Mouse (Mus musculus) liver, postnatal 0 days (tissue): ENCODE measurements around the gene Rspo3. TPM values are rescaled to one million over a fixed set of nuclear protein-coding genes. Genes with fewer than 3 reads are reported as not detected.

Experiments used
- ATAC-seq: fragments of 200-750 bp; cut with Nextera tagmentation; 2 replicates; pipeline ENCODE4 v1.8.0; 2017; ENCODE audit warnings: mild to moderate bottlenecking, moderate library complexity
- DNase-seq: peaks from one replicate; pipeline ENCODE4 v3.0.0-alpha.2; 2016
- H3K27ac ChIP-seq: fragments of 300-500 bp; sonication (generic); 2 replicates; pipeline ENCODE4 v1.5.1; 2014; ENCODE audit warnings: antibody characterized with exemption, moderate library complexity, mild to moderate bottlenecking, low read depth
- H3K27me3 ChIP-seq: fragments of 300-500 bp; sonication (generic); 2 replicates; pipeline ENCODE4 v1.6.1; 2014; ENCODE audit warnings: low read length, control low read depth, mixed read lengths; ENCODE audit not compliant: insufficient read depth
- H3K36me3 ChIP-seq: fragments of 300-500 bp; sonication (generic); replicated peaks from 2 replicates; pipeline ENCODE4 v1.6.1; 2014; ENCODE audit warnings: mild to moderate bottlenecking, control low read depth, low read length, moderate library complexity, mixed read lengths; ENCODE audit not compliant: insufficient read depth
- H3K4me1 ChIP-seq: fragments of 300-500 bp; sonication (generic); 2 replicates; pipeline ENCODE4 v1.6.1; 2014; ENCODE audit warnings: antibody characterized with exemption, mild to moderate bottlenecking, control low read depth; ENCODE audit not compliant: insufficient read depth
- H3K4me2 ChIP-seq: fragments of 300-500 bp; sonication (generic); 2 replicates; pipeline ENCODE4 v1.6.1; 2014; ENCODE audit warnings: low read depth, mild to moderate bottlenecking, low read length, moderate library complexity, mixed read lengths
- H3K4me3 ChIP-seq: fragments of 300-500 bp; sonication (generic); 2 replicates; pipeline ENCODE4 v1.5.1; 2014; ENCODE audit warnings: low read depth, low read length
- H3K9ac ChIP-seq: fragments of 300-500 bp; sonication (generic); replicated peaks from 2 replicates; pipeline ENCODE4 v1.6.1; 2014; ENCODE audit warnings: mild to moderate bottlenecking, moderate library complexity
- H3K9me3 ChIP-seq: fragments of 300-500 bp; sonication (generic); 2 replicates; pipeline ENCODE4 v1.6.1; 2016; ENCODE audit warnings: mild to moderate bottlenecking, control low read depth, low read length, mixed read lengths
- CTCF ChIP-seq: sonication (generic); IDR thresholded peaks from 2 replicates; pipeline ENCODE4 v1.5.1; 2016; ENCODE audit warnings: antibody characterized with exemption, low read depth
- EP300 ChIP-seq: IDR thresholded peaks from 2 replicates; pipeline ENCODE4 v1.6.1; 2016; ENCODE audit warnings: antibody characterized with exemption, low read depth, mild to moderate bottlenecking
- WGBS: fragments of 180-500 bp; shearing (Covaris S2); extraction: QIAGEN DNeasy Blood & Tissue Kit; methylation state at CpG from one replicate; pipeline ENCODE4 v1.1.7; 2014; ENCODE audit not compliant: insufficient replicate concordance; 5-methylcytosine and 5-hydroxymethylcytosine counted together
- polyA plus RNA-seq: library from polyadenylated mRNA; unstranded; fragments of >200 nt; fragmentation: Nextera tagmentation; extraction: Ambion mirVana; gene quantifications from 2 replicates; pipeline ENCODE4 v1.2.1, GENCODE M21; 2015

Gene Rspo3
- polyA plus RNA-seq, 1 experiment from 2014 or later: 4.7 TPM

- TF ChIP-seq EP300 (no peak), CTCF (0 out of 2 replicates have a peak, but pooled peaks have one; percentile 4)
- Histone ChIP-seq H3K9ac (no peak overlapping the region), H3K4me3 (no peak overlapping the region), H3K27me3 (no peaks in the 10 kb centered on the region), H3K9me3 (no peaks in the 10 kb centered on the region), H3K4me1 (no peaks in the 10 kb centered on the region), H3K36me3 (no peaks in the 10 kb centered on the region), H3K27ac (no peak overlapping the region), H3K4me2 (no peak overlapping the region)
- WGBS: 63% methylated on average over 2 of the region's 2 CpGs
- no peak for ATAC-seq
- no peak for DNase-seq
Measured at GRCm38 (mm10) chr10:29459632-29460031, 76.0 kb downstream of the Rspo3 start.

GRCm38 (mm10) chr10:29445076-29445475, 90.6 kb downstream of the Rspo3 start:
- TF ChIP-seq EP300: no peak
- TF ChIP-seq CTCF: no peak
- Histone ChIP-seq H3K9ac (no peak overlapping the region), H3K36me3 (no peaks in the 10 kb centered on the region), H3K9me3 (no peaks in the 10 kb centered on the region), H3K27ac (no peak overlapping the region), H3K27me3 (no peaks in the 10 kb centered on the region), H3K4me2 (no peak overlapping the region), H3K4me3 (no peak overlapping the region), H3K4me1 (no peaks in the 10 kb centered on the region)
- DNase-seq (no peak), ATAC-seq (no peak)
- 54% methylated on average over 3 of the region's 3 CpGs for WGBS

DNA sequence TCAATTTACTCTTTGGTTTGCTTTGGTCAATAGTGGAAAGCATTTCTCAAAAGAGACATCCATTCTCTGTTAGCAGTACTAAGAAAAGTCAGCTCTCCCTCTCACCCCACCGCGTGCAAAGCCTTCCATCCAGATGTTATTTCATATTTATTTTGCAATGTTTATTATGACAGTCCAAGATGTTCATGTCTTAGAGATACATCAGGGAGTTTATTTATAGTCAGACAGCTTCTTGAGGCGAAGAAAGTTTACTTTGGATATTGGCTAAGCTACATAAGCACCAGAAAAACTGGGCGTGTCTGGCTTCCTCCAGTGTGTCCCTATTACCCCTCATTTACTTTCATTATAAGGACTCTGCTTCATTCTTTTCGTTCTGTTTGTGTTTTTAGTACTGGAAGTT, 94.4 kb downstream of the Rspo3 start:
- no peaks in the 10 kb centered on the region for H3K27me3 ChIP-seq
- DNase-seq (no peak), ATAC-seq (no peak)
- H3K4me3 ChIP-seq: no peak overlapping the region
- H3K36me3 ChIP-seq: no peaks in the 10 kb centered on the region
- no peaks in the 10 kb centered on the region for H3K9me3 ChIP-seq
- no peak overlapping the region for H3K9ac ChIP-seq
- no peaks in the 10 kb centered on the region for H3K4me1 ChIP-seq
- 67% methylated on average over 5 of the region's 5 CpGs for WGBS
- no peak for TF ChIP-seq CTCF
- no peak for TF ChIP-seq EP300
- no peak overlapping the region for H3K27ac ChIP-seq
- H3K4me2 ChIP-seq: no peak overlapping the region

DNA sequence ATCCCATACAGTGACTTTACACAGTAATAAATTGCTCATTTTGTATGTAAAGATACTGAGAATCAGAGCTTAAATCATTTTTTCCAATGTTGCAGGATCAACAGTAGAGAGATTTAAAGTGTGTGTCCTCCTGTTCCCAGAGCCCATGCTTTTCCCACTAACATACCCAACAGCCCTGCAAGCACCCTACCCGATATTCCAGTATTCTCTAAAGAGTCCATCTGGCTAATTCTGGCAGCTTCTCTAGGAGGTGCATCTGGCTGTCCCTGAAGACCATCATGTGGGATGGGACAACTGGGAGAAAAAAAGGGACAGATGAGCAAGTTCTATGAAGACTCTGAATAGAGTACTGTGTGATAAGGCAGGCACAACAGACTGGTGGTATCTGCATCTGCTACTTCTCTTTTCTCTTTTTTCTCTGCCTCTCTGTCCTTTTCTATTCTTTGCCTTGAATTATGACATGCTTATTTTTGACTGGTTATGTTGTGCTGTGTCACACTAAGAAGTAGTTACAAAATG, 102.7 kb downstream of the Rspo3 start:
- no peak overlapping the region for H3K4me2 ChIP-seq
- no peak overlapping the region for H3K9ac ChIP-seq
- no peak overlapping the region for H3K4me3 ChIP-seq
- no peaks in the 10 kb centered on the region for H3K4me1 ChIP-seq
- TF ChIP-seq EP300 (no peak), CTCF (no peak)
- 89% methylated on average over 1 of the region's 1 CpGs for WGBS
- no peak for DNase-seq
- no peak overlapping the region for H3K27ac ChIP-seq
- no peaks in the 10 kb centered on the region for H3K36me3 ChIP-seq
- no peak for ATAC-seq
- no peaks in the 10 kb centered on the region for H3K9me3 ChIP-seq
- no peaks in the 10 kb centered on the region for H3K27me3 ChIP-seq

DNA sequence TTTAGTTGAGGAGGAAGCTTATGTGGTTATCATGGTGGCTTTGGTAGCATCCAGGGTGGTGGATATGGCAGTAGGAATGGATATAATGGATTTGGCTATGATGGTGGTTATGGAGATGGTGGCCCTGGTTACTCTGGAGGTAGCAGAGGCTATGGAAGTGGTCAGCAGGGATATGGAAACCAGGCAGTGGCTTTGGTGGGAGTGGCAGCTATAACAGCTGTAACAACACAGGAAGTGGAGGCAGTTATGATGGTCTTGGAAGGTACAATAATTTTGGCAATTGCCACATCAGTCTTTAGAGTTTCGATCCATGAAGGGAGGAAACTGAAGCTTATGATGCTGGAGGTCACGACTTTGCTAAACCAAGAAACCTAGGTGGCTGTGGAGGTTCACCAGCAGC, 109.0 kb downstream of the Rspo3 start:
- Histone ChIP-seq H3K9me3 (no peaks in the 10 kb centered on the region), H3K9ac (no peak overlapping the region), H3K27me3 (no peaks in the 10 kb centered on the region), H3K27ac (no peak overlapping the region), H3K36me3 (no peaks in the 10 kb centered on the region), H3K4me1 (no peaks in the 10 kb centered on the region), H3K4me3 (no peak overlapping the region), H3K4me2 (no peak overlapping the region)
- DNase-seq (no peak), ATAC-seq (no peak)
- no peak for TF ChIP-seq EP300
- no peak for TF ChIP-seq CTCF
- 69% methylated on average over 2 of the region's 2 CpGs for WGBS

GRCm38 (mm10) chr10:29424571-29424970, 111.1 kb downstream of the Rspo3 start:
- Histone ChIP-seq H3K4me2 (no peak overlapping the region), H3K4me1 (no peaks in the 10 kb centered on the region), H3K9me3 (no peaks in the 10 kb centered on the region), H3K9ac (no peak overlapping the region), H3K27me3 (no peaks in the 10 kb centered on the region), H3K36me3 (no peaks in the 10 kb centered on the region), H3K4me3 (no peak overlapping the region), H3K27ac (no peak overlapping the region)
- ATAC-seq: no peak
- no peak for DNase-seq
- 69% methylated on average over 2 of the region's 2 CpGs for WGBS
- TF ChIP-seq EP300 (no peak), CTCF (no peak)

GRCm38 (mm10) chr10:29414361-29414760, 121.3 kb downstream of the Rspo3 start:
- ATAC-seq (no peak), DNase-seq (no peak)
- no peak for TF ChIP-seq CTCF
- no peak for TF ChIP-seq EP300

More at GRCm38 (mm10) chr10:29414361-29414760, 121.3 kb downstream of the Rspo3 start:
- 63% methylated on average over 2 of the region's 2 CpGs for WGBS
- H3K4me3 ChIP-seq: no peak overlapping the region
- H3K27ac ChIP-seq: no peak overlapping the region
- no peak overlapping the region for H3K4me2 ChIP-seq
- no peaks in the 10 kb centered on the region for H3K36me3 ChIP-seq
- no peaks in the 10 kb centered on the region for H3K4me1 ChIP-seq
- no peak overlapping the region for H3K9ac ChIP-seq
- H3K9me3 ChIP-seq: no peaks in the 10 kb centered on the region
- no peaks in the 10 kb centered on the region for H3K27me3 ChIP-seq
